Mouse (Mus musculus): ENCODE data around the gene Gm20532. TPM values are rescaled to one million over a fixed set of nuclear protein-coding genes. Genes with fewer than 3 reads are reported as not detected.

The Gm20532 gene
- polyA plus RNA-seq, 1 experiment = not detected

GRCm38 (mm10) chr2:26603720-26604671, 17.6 kb downstream of the Gm20532 start, which contains the start of gene Agpat2:
Gene Agpat2 (minus strand): TSS chr2:26604417.
- no peak for DNase-seq
- TF ChIP-seq POLR2A (IDR thresholded peaks at IDR 0.05; ENCODE audit: borderline replicate concordance, insufficient read depth, low read length) (no peak), CTCF (IDR thresholded peaks at IDR 0.05; ENCODE audit: borderline replicate concordance, insufficient read depth, low read depth, low read length) (no peak)
- Histone ChIP-seq H3K27me3 (ENCODE audit: control insufficient read depth, insufficient read depth, low read length) (no peaks in the 10 kb centered on the region), H3K4me3 (replicated peaks; ENCODE audit: insufficient read depth, low read depth, low read length) (no peak within 1 kb of the TSS), H3K27ac (ENCODE audit: insufficient read depth, low read length) (no peak within 1 kb of the TSS), H3K4me1 (ENCODE audit: control insufficient read depth, insufficient read depth, low read length) (no peaks in the 10 kb centered on the region)
- WGBS = 1% methylated on average over 97 of the region's 103 CpGs

GRCm38 (mm10) chr2:26605331-26605730, 18.9 kb downstream of the Gm20532 start:
- no peak overlapping the region for H3K27ac ChIP-seq (ENCODE audit: insufficient read depth, low read length)
- H3K27me3 ChIP-seq (ENCODE audit: control insufficient read depth, insufficient read depth, low read length) = no peaks in the 10 kb centered on the region
- 85% methylated on average over 8 of the region's 8 CpGs for WGBS
- H3K4me3 ChIP-seq (replicated peaks; ENCODE audit: insufficient read depth, low read depth, low read length) = no peak overlapping the region
- no peak for DNase-seq
- no peak for TF ChIP-seq CTCF (IDR thresholded peaks at IDR 0.05; ENCODE audit: borderline replicate concordance, insufficient read depth, low read depth, low read length)
- TF ChIP-seq POLR2A (IDR thresholded peaks at IDR 0.05; ENCODE audit: borderline replicate concordance, insufficient read depth, low read length) = no peak
- no peaks in the 10 kb centered on the region for H3K4me1 ChIP-seq (ENCODE audit: control insufficient read depth, insufficient read depth, low read length)

GRCm38 (mm10) chr2:26606579-26606978, 20.1 kb downstream of the Gm20532 start:
- WGBS = 88% methylated on average over 3 of the region's 3 CpGs

GRCm38 (mm10) chr2:26607056-26607910, 20.8 kb downstream of the Gm20532 start:
- Histone ChIP-seq H3K4me3 (replicated peaks; ENCODE audit: insufficient read depth, low read depth, low read length) (no peak overlapping the region), H3K27me3 (ENCODE audit: control insufficient read depth, insufficient read depth, low read length) (no peaks in the 10 kb centered on the region), H3K27ac (ENCODE audit: insufficient read depth, low read length) (no peak overlapping the region), H3K4me1 (ENCODE audit: control insufficient read depth, insufficient read depth, low read length) (no peaks in the 10 kb centered on the region)
- TF ChIP-seq CTCF (IDR thresholded peaks at IDR 0.05; ENCODE audit: borderline replicate concordance, insufficient read depth, low read depth, low read length) (no peak), POLR2A (IDR thresholded peaks at IDR 0.05; ENCODE audit: borderline replicate concordance, insufficient read depth, low read length) (no peak)
- WGBS = 47% methylated on average over 6 of the region's 6 CpGs
- DNase-seq = no peak

More at GRCm38 (mm10) chr2:26606579-26606978, 20.1 kb downstream of the Gm20532 start:
- no peaks in the 10 kb centered on the region for H3K27me3 ChIP-seq (ENCODE audit: control insufficient read depth, insufficient read depth, low read length)
- H3K27ac ChIP-seq (ENCODE audit: insufficient read depth, low read length) = no peak overlapping the region
- no peak overlapping the region for H3K4me3 ChIP-seq (replicated peaks; ENCODE audit: insufficient read depth, low read depth, low read length)
- H3K4me1 ChIP-seq (ENCODE audit: control insufficient read depth, insufficient read depth, low read length) = no peaks in the 10 kb centered on the region
- TF ChIP-seq POLR2A (IDR thresholded peaks at IDR 0.05; ENCODE audit: borderline replicate concordance, insufficient read depth, low read length) (no peak), CTCF (IDR thresholded peaks at IDR 0.05; ENCODE audit: borderline replicate concordance, insufficient read depth, low read depth, low read length) (no peak)
- no peak for DNase-seq

GRCm38 (mm10) chr2:26608781-26609180, 22.3 kb downstream of the Gm20532 start:
- TF ChIP-seq POLR2A (IDR thresholded peaks at IDR 0.05; ENCODE audit: borderline replicate concordance, insufficient read depth, low read length) = no peak
- no peak for TF ChIP-seq CTCF (IDR thresholded peaks at IDR 0.05; ENCODE audit: borderline replicate concordance, insufficient read depth, low read depth, low read length)
- no peak overlapping the region for H3K27ac ChIP-seq (ENCODE audit: insufficient read depth, low read length)
- DNase-seq = no peak
- H3K4me3 ChIP-seq (replicated peaks; ENCODE audit: insufficient read depth, low read depth, low read length) = no peak overlapping the region
- no peaks in the 10 kb centered on the region for H3K27me3 ChIP-seq (ENCODE audit: control insufficient read depth, insufficient read depth, low read length)
- H3K4me1 ChIP-seq (ENCODE audit: control insufficient read depth, insufficient read depth, low read length) = no peaks in the 10 kb centered on the region

- H3K27ac ChIP-seq (ENCODE audit: insufficient read depth, low read length) = no peak overlapping the region
Measured at GRCm38 (mm10) chr2:26609261-26609661, 22.8 kb downstream of the Gm20532 start.

GRCm38 (mm10) chr2:26610526-26610925, 24.1 kb downstream of the Gm20532 start:
- H3K4me1 ChIP-seq (ENCODE audit: control insufficient read depth, insufficient read depth, low read length) = no peaks in the 10 kb centered on the region
- DNase-seq = no peak
- no peaks in the 10 kb centered on the region for H3K27me3 ChIP-seq (ENCODE audit: control insufficient read depth, insufficient read depth, low read length)
- TF ChIP-seq POLR2A (IDR thresholded peaks at IDR 0.05; ENCODE audit: borderline replicate concordance, insufficient read depth, low read length) (no peak), CTCF (IDR thresholded peaks at IDR 0.05; ENCODE audit: borderline replicate concordance, insufficient read depth, low read depth, low read length) (no peak)
- H3K27ac ChIP-seq (ENCODE audit: insufficient read depth, low read length) = no peak overlapping the region
- WGBS = 78% methylated on average over 3 of the region's 3 CpGs
- no peak overlapping the region for H3K4me3 ChIP-seq (replicated peaks; ENCODE audit: insufficient read depth, low read depth, low read length)

More at GRCm38 (mm10) chr2:26609261-26609661, 22.8 kb downstream of the Gm20532 start:
- Histone ChIP-seq H3K27me3 (ENCODE audit: control insufficient read depth, insufficient read depth, low read length) (no peaks in the 10 kb centered on the region), H3K4me1 (ENCODE audit: control insufficient read depth, insufficient read depth, low read length) (no peaks in the 10 kb centered on the region), H3K4me3 (replicated peaks; ENCODE audit: insufficient read depth, low read depth, low read length) (no peak overlapping the region)
- DNase-seq = no peak
- TF ChIP-seq POLR2A (IDR thresholded peaks at IDR 0.05; ENCODE audit: borderline replicate concordance, insufficient read depth, low read length) = no peak
- no peak for TF ChIP-seq CTCF (IDR thresholded peaks at IDR 0.05; ENCODE audit: borderline replicate concordance, insufficient read depth, low read depth, low read length)

All from cerebellum, adult 2 months (tissue).